Mouse (Mus musculus): Measurements from ENCODE around the gene Ltn1.

DNA sequence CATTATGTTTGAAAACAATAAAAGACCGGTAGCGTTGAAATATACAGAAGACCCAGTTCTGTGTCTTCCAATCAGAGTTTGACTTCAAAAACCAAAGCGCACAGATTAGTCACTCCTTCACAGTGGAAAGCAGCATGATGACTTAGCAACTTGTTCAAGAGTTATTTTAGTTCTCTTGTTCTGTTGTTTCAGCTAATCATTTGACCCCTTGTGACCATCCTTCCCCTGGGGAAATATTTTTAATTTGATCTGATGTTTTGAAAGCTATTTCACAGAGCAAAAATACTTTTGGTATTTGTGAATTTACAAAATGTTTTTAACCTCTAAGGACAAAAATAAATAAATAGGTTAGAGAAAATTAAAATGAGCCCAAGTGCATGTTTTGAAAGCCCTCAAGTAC is 97.7 kb downstream of the Ltn1 start:
- no peak for TF ChIP-seq EP300 (IDR thresholded peaks at IDR 0.05; ENCODE audit: low read depth)
- no peak for TF ChIP-seq CTCF (IDR thresholded peaks at IDR 0.05; ENCODE audit: low read depth)
